In the genomic region with DNA sequence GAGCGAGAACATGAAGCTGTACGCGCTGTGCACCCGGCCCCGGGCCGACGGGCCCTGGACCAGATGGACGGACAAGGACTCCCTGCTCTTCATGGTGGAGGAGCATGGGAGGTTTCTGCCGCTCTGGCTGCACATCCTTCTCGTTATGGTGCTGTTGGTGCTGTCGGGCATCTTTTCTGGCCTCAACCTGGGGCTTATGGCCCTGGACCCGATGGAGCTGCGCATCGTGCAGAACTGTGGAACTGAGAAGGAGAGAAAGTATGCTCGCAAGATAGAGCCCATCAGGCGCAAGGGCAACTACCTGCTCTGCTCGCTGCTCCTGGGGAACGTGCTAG, we compare ENCODE assay signal across 8 mouse cellular contexts. TPM values are rescaled to one million over a fixed set of nuclear protein-coding genes. Genes with fewer than 3 reads are reported as not detected.
DNase-seq lines count a peak whose midpoint lies in the region; ATAC-seq and TF ChIP-seq lines count a peak whose summit lies in the region.

No protein-coding gene starts in this region.

- peak overlapping the region; percentile 5; the same call in 1 of the 2 replicates for H3K27ac ChIP-seq in kidney, embryonic 15.5 days
- no peak overlapping the region for H3K27ac ChIP-seq in forebrain, embryonic 12.5 days
- H3K27ac ChIP-seq in liver, embryonic 14.5 days, result no peak overlapping the region

- POLR2A ChIA-PET in Patski (lab: Charles Lee), result no interaction called here

- H3K27me3 ChIP-seq in kidney, embryonic 15.5 days, result no peaks in the 10 kb centered on the region
- H3K27me3 ChIP-seq in Patski, result no peaks in the 10 kb centered on the region
- H3K27me3 ChIP-seq in forebrain, embryonic 12.5 days, result 0 out of 2 replicates have a peak, but pooled peaks cover 3% of the 10 kb centered on the region
- H3K27me3 ChIP-seq in liver, embryonic 14.5 days (ENCODE audit: control insufficient read depth, insufficient read depth, low read length), result peaks cover 3% of the 10 kb centered on the region; the same call in 1 of the 2 replicates

- no peak for TF ChIP-seq CTCF in Patski (IDR thresholded peaks at IDR 0.05)
- TF ChIP-seq CTCF in liver, embryonic 14.5 days (IDR thresholded peaks at IDR 0.05; ENCODE audit: low read depth), result no peak

- no peak for ATAC-seq in kidney, embryonic 15.5 days (replicated peaks; ENCODE audit: low FRiP score)
- ATAC-seq in Patski, result peak; percentile 4
- ATAC-seq in forebrain, embryonic 12.5 days (ENCODE audit: low FRiP score), result peak; percentile 27
- peak; percentile 6; the same call in 1 of the 2 replicates for ATAC-seq in liver, embryonic 14.5 days (ENCODE audit: insufficient read depth)

- no peak for TF ChIP-seq EP300 in liver, embryonic 14.5 days (IDR thresholded peaks at IDR 0.05; ENCODE audit: low read depth)

- H3K4me2 ChIP-seq in kidney, embryonic 15.5 days, result peak overlapping the region; percentile 77
- H3K4me2 ChIP-seq in forebrain, embryonic 12.5 days, result peak overlapping the region; percentile 66
- H3K4me2 ChIP-seq in liver, embryonic 14.5 days (ENCODE audit: low read depth), result peak overlapping the region; percentile 95

- H3K4me3 ChIP-seq in kidney, embryonic 15.5 days (replicated peaks), result peak overlapping the region; percentile 70
- peak overlapping the region; percentile 66 for H3K4me3 ChIP-seq in forebrain, embryonic 12.5 days (replicated peaks)
- H3K4me3 ChIP-seq in liver, embryonic 14.5 days (ENCODE audit: insufficient read depth in 1 of 2, low read depth in 2 of 2, low read length in 2 of 2), result peak overlapping the region; percentile 61 to 68

- peaks cover 58% of the 10 kb centered on the region for H3K4me1 ChIP-seq in kidney, embryonic 15.5 days
- H3K4me1 ChIP-seq in forebrain, embryonic 12.5 days, result peaks cover 55% of the 10 kb centered on the region
- peaks cover 3 to 44% of the 10 kb centered on the region in 2 experiments for H3K4me1 ChIP-seq in liver, embryonic 14.5 days (replicated peaks; ENCODE audit: control insufficient read depth in 2 of 2, insufficient read depth in 2 of 2, low read length in 1 of 2)

- CTCF ChIA-PET in Patski (lab: Charles Lee), result interaction anchor here (0.8 to 1.8 kb wide), 6 partner anchors 10 to 162 kb away, joined by 3 to 5 read pairs (median 3); no protein-coding TSS in a partner anchor

- H3K36me3 ChIP-seq in kidney, embryonic 15.5 days, result no peaks in the 10 kb centered on the region
- no peaks in the 10 kb centered on the region for H3K36me3 ChIP-seq in forebrain, embryonic 12.5 days (replicated peaks)
- no peaks in the 10 kb centered on the region for H3K36me3 ChIP-seq in liver, embryonic 14.5 days (replicated peaks; ENCODE audit: control insufficient read depth, insufficient read depth, low read depth)

- no peaks in the 10 kb centered on the region for H3K9me3 ChIP-seq in kidney, embryonic 15.5 days (replicated peaks)
- no peaks in the 10 kb centered on the region for H3K9me3 ChIP-seq in forebrain, embryonic 12.5 days
- no peaks in the 10 kb centered on the region for H3K9me3 ChIP-seq in liver, embryonic 14.5 days (ENCODE audit: control insufficient read depth, low read length)

- in situ Hi-C loops in Patski (cut with MboI; ENCODE audit: low pct_unique_long_range_greater_than_20kb), result loop anchor here (10.0 kb wide), 1 partner anchor 107 kb away; a partner anchor contains a TSS

- H3K9ac ChIP-seq in kidney, embryonic 15.5 days, result peak overlapping the region; percentile 59
- H3K9ac ChIP-seq in forebrain, embryonic 12.5 days, result peak overlapping the region; percentile 65
- H3K9ac ChIP-seq in liver, embryonic 14.5 days (replicated peaks), result peak overlapping the region; percentile 64

- 13% methylated on average over 18 of the region's 18 CpGs for WGBS in kidney, embryonic 15.5 days
- WGBS in forebrain, embryonic 12.5 days, result 13% methylated on average over 18 of the region's 18 CpGs
- WGBS in liver, embryonic 14.5 days (ENCODE audit: insufficient replicate concordance), result 15% methylated on average over 18 of the region's 18 CpGs

- DNase-seq in kidney, adult 18-20 months, result no peak
- no peak for DNase-seq in Patski (ENCODE audit: low read depth, low spot score)
- no peak for DNase-seq in liver, embryonic 14.5 days (ENCODE audit: low read depth in 3 of 3, low spot score in 3 of 3)
- no peak for DNase-seq in right cerebral cortex, adult 2 months (ENCODE audit: low spot score in 2 of 2)
- no peak for DNase-seq in right cerebral cortex, postnatal 36 days (ENCODE audit: low spot score in 2 of 2)
- no peak for DNase-seq in cerebellum, adult 8-10 months

RNA-seq across cellular contexts. Expression of a gene that starts 0.7 kb away (rescaled TPM):
- 12.3 and 12.4 TPM in 2 replicates for polyA plus RNA-seq in kidney, embryonic 15.5 days (2015; fragmentation: Nextera tagmentation; extraction: Ambion mirVana)
- 5.7 TPM for polyA plus RNA-seq in Patski (2021)
- polyA plus RNA-seq in forebrain, embryonic 12.5 days (2016; fragmentation: Nextera tagmentation; extraction: Ambion mirVana), result 9.9 and 11.3 TPM in 2 replicates
- 0.85 and 0.89 TPM in 2 replicates for polyA plus RNA-seq in liver, embryonic 14.5 days (2012; rRNA removed)
- 2.1 and 2.2 TPM in 2 replicates for polyA plus RNA-seq in liver, embryonic 14.5 days (2014; fragmentation: Nextera tagmentation; extraction: Ambion mirVana)

RNA-seq across cellular contexts. Expression of a gene that starts 27.0 kb away (rescaled TPM):
- polyA plus RNA-seq in kidney, embryonic 15.5 days (2015; fragmentation: Nextera tagmentation; extraction: Ambion mirVana), result 55.7 and 57.7 TPM in 2 replicates
- 34.6 TPM for polyA plus RNA-seq in Patski (2021)
- polyA plus RNA-seq in forebrain, embryonic 12.5 days (2016; fragmentation: Nextera tagmentation; extraction: Ambion mirVana), result 67.1 and 71.4 TPM in 2 replicates
- 4.8 and 5.5 TPM in 2 replicates for polyA plus RNA-seq in liver, embryonic 14.5 days (2012; rRNA removed)
- polyA plus RNA-seq in liver, embryonic 14.5 days (2014; fragmentation: Nextera tagmentation; extraction: Ambion mirVana), result 7.0 and 7.4 TPM in 2 replicates

RNA-seq across cellular contexts. Expression of a gene that starts 39.6 kb away (rescaled TPM):
- 3.7 and 4.0 TPM in 2 replicates for polyA plus RNA-seq in kidney, embryonic 15.5 days (2015; fragmentation: Nextera tagmentation; extraction: Ambion mirVana)
- polyA plus RNA-seq in Patski (2021), result 19.2 TPM
- polyA plus RNA-seq in forebrain, embryonic 12.5 days (2016; fragmentation: Nextera tagmentation; extraction: Ambion mirVana), result 3.4 and 4.5 TPM in 2 replicates
- polyA plus RNA-seq in liver, embryonic 14.5 days (2012; rRNA removed), result 2.5 and 3.7 TPM in 2 replicates
- 0.86 and 1.0 TPM in 2 replicates for polyA plus RNA-seq in liver, embryonic 14.5 days (2014; fragmentation: Nextera tagmentation; extraction: Ambion mirVana)
